Mouse (Mus musculus) liver, embryonic 14.5 days (tissue): ENCODE results near the gene 4930444G20Rik. TPM values are rescaled to one million over a fixed set of nuclear protein-coding genes. Genes with fewer than 3 reads are reported as not detected.
"Not testable (repeated sequence)": the region's sequence is repeated elsewhere in the genome, so short reads cannot be mapped to it uniquely, and the experiment has no call there.

Source experiments
- ATAC-seq: fragments of 200-750 bp; cut with Nextera tagmentation; 2 replicates; pipeline ENCODE4 v1.8.0; 2017; ENCODE audit warnings: moderate number of reproducible peaks, mild to moderate bottlenecking, moderate library complexity; ENCODE audit not compliant: insufficient read depth
- DNase-seq, 3 experiments: peaks; one replicate each; pipeline ENCODE4 v3.0.0-alpha.2; 2012 to 2013; ENCODE audit warnings: low read depth in 3 of 3, low spot score in 3 of 3
- H3K27ac ChIP-seq: fragments of 300-500 bp; sonication (generic); 2 replicates; pipeline ENCODE4 v1.5.1; 2014; ENCODE audit warnings: moderate library complexity, mild to moderate bottlenecking, control low read depth, inconsistent platforms
- H3K27me3 ChIP-seq: fragments of 300-500 bp; sonication (generic); 2 replicates; pipeline ENCODE4 v1.6.1; 2014; ENCODE audit warnings: mild to moderate bottlenecking, low read length, moderate library complexity; ENCODE audit not compliant: control insufficient read depth, insufficient read depth
- H3K36me3 ChIP-seq: fragments of 300-500 bp; sonication (generic); replicated peaks from 2 replicates; pipeline ENCODE4 v1.6.1; 2014; ENCODE audit warnings: low read depth; ENCODE audit not compliant: control insufficient read depth, insufficient read depth
- H3K4me1 ChIP-seq, 2 experiments: fragments of 200-500 bp in 1 of 2; fragments of 300-500 bp in 1 of 2; sonication (generic) in 1 of 2; replicated peaks; 2 replicates each; pipeline ENCODE4 v1.6.1; 2012 to 2014; ENCODE audit warnings: antibody characterized with exemption in 1 of 2, inconsistent platforms in 1 of 2, low read length in 1 of 2; ENCODE audit not compliant: control insufficient read depth in 2 of 2, insufficient read depth in 2 of 2
- H3K4me2 ChIP-seq: fragments of 300-500 bp; sonication (generic); 2 replicates; pipeline ENCODE4 v1.6.1; 2014; ENCODE audit warnings: low read depth, mild to moderate bottlenecking, control low read depth, moderate library complexity
- H3K4me3 ChIP-seq, 2 experiments: fragments of 200-500 bp in 1 of 2; fragments of 300-500 bp in 1 of 2; sonication (generic) in 1 of 2; 2 replicates each; pipeline ENCODE4 v1.5.1; 2012 to 2014; ENCODE audit warnings: low read depth in 2 of 2, low read length in 2 of 2, mild to moderate bottlenecking in 2 of 2, control low read depth in 1 of 2, inconsistent platforms in 1 of 2, moderate library complexity in 1 of 2; ENCODE audit not compliant: insufficient read depth in 1 of 2
- H3K9ac ChIP-seq: fragments of 300-500 bp; sonication (generic); replicated peaks from 2 replicates; pipeline ENCODE4 v1.6.1; 2014; ENCODE audit warnings: mild to moderate bottlenecking, control low read depth, moderate library complexity
- H3K9me3 ChIP-seq: fragments of 300-500 bp; sonication (generic); 2 replicates; pipeline ENCODE4 v1.6.1; 2016; ENCODE audit warnings: low read length, mixed read lengths; ENCODE audit not compliant: control insufficient read depth
- CTCF ChIP-seq: IDR thresholded peaks from 2 replicates; pipeline ENCODE4 v1.5.1; 2016; ENCODE audit warnings: antibody characterized with exemption, low read depth, control low read depth
- EP300 ChIP-seq: IDR thresholded peaks from 2 replicates; pipeline ENCODE4 v1.6.1; 2016; ENCODE audit warnings: antibody characterized with exemption, low read depth
- WGBS: fragments of 180-500 bp; shearing (Covaris S2); extraction: QIAGEN DNeasy Blood & Tissue Kit; methylation state at CpG from one replicate; pipeline ENCODE4 v1.1.7; 2014; ENCODE audit not compliant: insufficient replicate concordance; 5-methylcytosine and 5-hydroxymethylcytosine counted together
- polyA plus RNA-seq, 2 experiments: library from polyadenylated mRNA; depleted of rRNA in 1 of 2; stranded (reverse) in 1 of 2; unstranded in 1 of 2; fragments of >200 nt; fragmentation: Nextera tagmentation in 1 of 2; extraction: Ambion mirVana in 1 of 2; gene quantifications; 2 replicates each; pipeline versions ENCODE4 v1.2.1 to v1.2.3; 2012 to 2014

4930444G20Rik gene
- polyA plus RNA-seq (2012; rRNA removed) (not detected in 2 replicates), polyA plus RNA-seq (2014; fragmentation: Nextera tagmentation; extraction: Ambion mirVana) (not detected in 2 replicates)

- not testable (repeated sequence) for H3K36me3 ChIP-seq, H3K9me3 ChIP-seq, ATAC-seq, H3K9ac ChIP-seq, H3K4me3 ChIP-seq, DNase-seq, H3K27me3 ChIP-seq, H3K4me1 ChIP-seq, H3K4me2 ChIP-seq, H3K27ac ChIP-seq
- 68% methylated on average over 7 of the region's 7 CpGs for WGBS
Measured at GRCm38 (mm10) chr10:22067979-22068378, at the start of gene 4930444G20Rik. Gene 4930444G20Rik (minus strand): TSS chr10:22068079.

- no peaks in the 10 kb centered on the region for H3K4me1 ChIP-seq
- no peak overlapping the region for H3K4me3 ChIP-seq
- no peak for DNase-seq
- no peaks in the 10 kb centered on the region for H3K36me3 ChIP-seq
- WGBS, result 47% methylated on average over 2 of the region's 2 CpGs
- no peak overlapping the region for H3K27ac ChIP-seq
- no peak overlapping the region for H3K9ac ChIP-seq
- ATAC-seq, result no peak
- no peaks in the 10 kb centered on the region for H3K9me3 ChIP-seq
- H3K4me2 ChIP-seq, result no peak overlapping the region
- TF ChIP-seq CTCF, result no peak
- no peak for TF ChIP-seq EP300
- H3K27me3 ChIP-seq, result no peaks in the 10 kb centered on the region
Measured at GRCm38 (mm10) chr10:22074531-22074930, 6.7 kb upstream of the 4930444G20Rik start.

- DNase-seq (no peak), ATAC-seq (no peak)
- Histone ChIP-seq H3K27ac (no peak overlapping the region), H3K9me3 (no peaks in the 10 kb centered on the region), H3K9ac (no peak overlapping the region), H3K4me3 (no peak overlapping the region), H3K4me2 (no peak overlapping the region), H3K36me3 (no peaks in the 10 kb centered on the region), H3K4me1 (no peaks in the 10 kb centered on the region), H3K27me3 (no peaks in the 10 kb centered on the region)
- WGBS, result 40% methylated on average over 2 of the region's 2 CpGs
- TF ChIP-seq CTCF (0 out of 2 replicates have a peak, but pooled peaks have one; percentile 14), EP300 (no peak)
Measured at GRCm38 (mm10) chr10:22072739-22073138, 4.9 kb upstream of the 4930444G20Rik start.

GRCm38 (mm10) chr10:22070576-22070975, 2.7 kb upstream of the 4930444G20Rik start:
- no peak overlapping the region for H3K4me3 ChIP-seq
- DNase-seq (no peak), ATAC-seq (no peak)
- H3K27me3 ChIP-seq, result no peaks in the 10 kb centered on the region
- H3K4me1 ChIP-seq, result no peaks in the 10 kb centered on the region
- WGBS, result 38% methylated on average over 4 of the region's 4 CpGs
- H3K9ac ChIP-seq, result no peak overlapping the region
- no peaks in the 10 kb centered on the region for H3K36me3 ChIP-seq
- no peak overlapping the region for H3K27ac ChIP-seq
- no peaks in the 10 kb centered on the region for H3K9me3 ChIP-seq
- H3K4me2 ChIP-seq, result no peak overlapping the region
- TF ChIP-seq CTCF (no peak), EP300 (no peak)

- no peaks in the 10 kb centered on the region for H3K36me3 ChIP-seq
- no peak overlapping the region for H3K9ac ChIP-seq
- H3K4me3 ChIP-seq, result no peak overlapping the region
- no peaks in the 10 kb centered on the region for H3K27me3 ChIP-seq
- H3K9me3 ChIP-seq, result no peaks in the 10 kb centered on the region
- DNase-seq (no peak), ATAC-seq (no peak)
- WGBS, result 57% methylated on average over 2 of the region's 2 CpGs
- no peak overlapping the region for H3K4me2 ChIP-seq
- H3K27ac ChIP-seq, result no peak overlapping the region
- no peak for TF ChIP-seq EP300
- TF ChIP-seq CTCF, result no peak
- no peaks in the 10 kb centered on the region for H3K4me1 ChIP-seq
Measured at GRCm38 (mm10) chr10:22070168-22070567, 2.3 kb upstream of the 4930444G20Rik start.
